Mouse (Mus musculus) ES-E14 (cell line): Measurements from ENCODE around the gene Morc3.

ENCODE experiments used
- CHD2 ChIP-seq: IDR thresholded peaks from 2 replicates; pipeline ENCODE4 v1.6.1; 2014; ENCODE audit warnings: mild to moderate bottlenecking, low read depth, low read length, inconsistent platforms
- HCFC1 ChIP-seq: IDR thresholded peaks from 2 replicates; pipeline ENCODE4 v1.6.1; 2012; ENCODE audit warnings: low read length, inconsistent platforms, borderline replicate concordance; ENCODE audit not compliant: insufficient read depth
- MAFK ChIP-seq: IDR thresholded peaks from 2 replicates; pipeline ENCODE4 v1.6.1; 2014; ENCODE audit warnings: mild to moderate bottlenecking, low read depth, low read length, inconsistent platforms; ENCODE audit not compliant: insufficient read depth

GRCm38 (mm10) chr16:93923788-93924187 lies 91.9 kb downstream of the Morc3 start:
- TF ChIP-seq HCFC1 (no peak), CHD2 (no peak), MAFK (no peak)
